Mouse (Mus musculus): ENCODE results near the gene Glrp1.

Gene Glrp1

GRCm38 (mm10) chr1:88461096-88461495 lies 48.8 kb downstream of the Glrp1 start:
- no peak for DNase-seq (ENCODE audit: low spot score)

GRCm38 (mm10) chr1:88459655-88460054 lies 50.2 kb downstream of the Glrp1 start:
- DNase-seq (ENCODE audit: low spot score) = no peak

- no peak for DNase-seq (ENCODE audit: low spot score)
Observed at GRCm38 (mm10) chr1:88459196-88459595, 50.7 kb downstream of the Glrp1 start.

- peak; percentile 76 for DNase-seq (ENCODE audit: low spot score)
Observed at GRCm38 (mm10) chr1:88456451-88457072, 53.3 kb downstream of the Glrp1 start.

GRCm38 (mm10) chr1:88455761-88456160 lies 54.1 kb downstream of the Glrp1 start:
- no peak for DNase-seq (ENCODE audit: low spot score)

- no peak for DNase-seq (ENCODE audit: low spot score)
Observed at GRCm38 (mm10) chr1:88454703-88455102, 55.2 kb downstream of the Glrp1 start.

GRCm38 (mm10) chr1:88452198-88452597 lies 57.7 kb downstream of the Glrp1 start:
- DNase-seq (ENCODE audit: low spot score) = peak; percentile 14

- no peak for DNase-seq (ENCODE audit: low spot score)
Observed at GRCm38 (mm10) chr1:88450668-88451067, 59.2 kb downstream of the Glrp1 start.
